Mouse (Mus musculus) cerebellum, postnatal 25 days (tissue): ENCODE measurements around the gene Il1b.

Experiments
- DNase-seq, 2 experiments: peaks; one replicate each; pipeline ENCODE4 v3.0.0; 2021; ENCODE audit warnings: mixed read lengths in 2 of 2

The Il1b gene

DNA sequence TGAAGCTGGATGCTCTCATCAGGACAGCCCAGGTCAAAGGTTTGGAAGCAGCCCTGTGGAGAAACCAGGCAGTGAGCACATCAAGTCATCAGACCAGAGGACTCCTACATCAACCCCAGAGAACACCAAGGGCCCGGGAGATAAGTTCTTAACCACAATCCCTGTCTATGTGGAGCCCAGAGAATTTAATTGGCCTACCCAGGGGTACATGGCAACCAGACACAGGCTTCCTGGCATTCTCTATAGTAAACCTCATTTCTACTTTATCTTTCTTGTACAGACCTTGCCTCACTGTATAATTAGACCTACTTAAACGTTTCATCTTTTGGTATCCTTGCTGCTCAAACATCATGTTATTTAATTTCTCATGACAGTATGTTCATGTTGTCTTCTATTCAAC, 2.8 kb downstream of the Il1b start:
- DNase-seq, result no peak

DNA sequence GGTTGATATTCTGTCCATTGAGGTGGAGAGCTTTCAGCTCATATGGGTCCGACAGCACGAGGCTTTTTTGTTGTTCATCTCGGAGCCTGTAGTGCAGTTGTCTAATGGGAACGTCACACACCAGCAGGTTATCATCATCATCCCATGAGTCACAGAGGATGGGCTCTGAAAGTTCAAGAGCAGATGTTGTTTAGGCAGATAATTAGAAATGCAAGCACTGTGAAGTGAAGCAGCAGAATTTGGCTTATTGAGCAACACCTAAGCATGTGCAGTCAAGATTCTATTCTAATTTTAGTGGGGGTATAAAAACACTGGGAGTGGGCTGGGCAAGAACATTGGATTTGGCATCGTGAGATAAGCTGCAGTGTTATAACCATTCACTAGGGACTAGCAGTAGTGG, 3.7 kb downstream of the Il1b start:
- DNase-seq, result no peak

GRCm38 (mm10) chr2:129360975-129361560, 9.9 kb downstream of the Il1b start:
- no peak for DNase-seq

DNA sequence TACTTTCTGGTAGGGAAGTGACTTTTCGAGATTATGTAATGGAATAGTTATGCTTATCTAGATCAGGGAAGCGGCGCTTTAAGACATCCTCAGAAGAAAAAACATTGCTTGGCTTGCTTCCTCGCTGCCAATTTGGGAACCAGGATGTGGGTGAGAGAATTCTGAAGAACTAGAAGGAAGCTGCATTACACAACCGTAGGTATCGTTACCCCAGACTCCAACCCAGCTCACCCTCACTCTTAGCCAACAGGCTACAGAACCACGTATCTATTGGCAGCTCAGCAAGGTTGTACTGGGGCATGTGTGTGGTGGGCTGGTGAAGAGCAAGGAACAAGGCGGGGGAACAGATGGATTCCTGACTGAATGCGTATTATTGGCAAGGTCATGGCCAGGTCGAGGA, 10.7 kb downstream of the Il1b start:
- no peak for DNase-seq

DNA sequence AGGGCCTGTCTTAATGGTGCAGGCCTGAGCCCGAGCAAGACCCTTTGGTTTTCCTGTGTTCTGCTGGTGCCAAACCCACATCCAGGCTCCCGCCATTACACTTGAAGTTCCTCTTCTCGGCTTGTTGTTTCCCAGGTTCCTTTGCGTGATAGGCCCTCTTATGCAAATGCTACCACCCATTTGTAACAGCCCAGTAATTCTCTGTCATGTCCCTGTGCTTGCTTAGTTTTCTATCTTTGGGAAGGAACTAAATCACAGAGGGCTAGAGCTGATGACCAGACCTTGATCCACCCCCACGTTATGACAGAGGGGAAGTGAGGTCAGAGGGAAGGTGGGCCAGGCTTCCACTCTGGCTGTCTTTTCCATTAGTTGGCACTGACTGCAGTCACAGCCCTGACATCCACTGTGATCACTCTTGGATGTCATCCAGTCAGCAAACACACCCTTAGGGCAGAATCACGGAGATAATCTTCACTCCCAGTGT, 32.8 kb downstream of the Il1b start:
- no peak for DNase-seq

DNA sequence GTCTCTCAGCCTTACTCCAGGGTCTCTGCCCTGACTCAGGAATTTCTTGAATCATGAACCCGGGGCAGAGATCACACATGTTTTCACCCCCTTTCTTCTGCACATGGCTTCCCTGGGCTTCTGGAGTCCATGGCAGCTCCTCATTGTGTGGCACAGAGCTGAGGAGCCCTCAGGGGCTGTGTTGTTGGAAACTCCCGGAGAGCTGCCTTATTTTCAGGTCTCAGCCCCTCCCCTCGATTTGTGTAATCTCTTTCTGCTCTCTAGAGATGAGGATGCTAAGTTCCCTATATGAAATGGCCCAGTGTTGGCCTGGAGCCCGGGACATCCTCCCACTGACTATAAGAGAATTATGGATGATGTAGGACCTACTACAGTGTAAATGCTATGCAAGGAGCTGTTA, 37.5 kb downstream of the Il1b start:
- DNase-seq, result no peak

- DNase-seq, result no peak
These were observed 40.4 kb downstream of the Il1b start for GRCm38 (mm10) chr2:129330540-129330939.

- no peak for DNase-seq
These were observed 40.9 kb downstream of the Il1b start for GRCm38 (mm10) chr2:129330024-129330423.

GRCm38 (mm10) chr2:129328238-129328637, 42.7 kb downstream of the Il1b start:
- DNase-seq, result no peak

DNA sequence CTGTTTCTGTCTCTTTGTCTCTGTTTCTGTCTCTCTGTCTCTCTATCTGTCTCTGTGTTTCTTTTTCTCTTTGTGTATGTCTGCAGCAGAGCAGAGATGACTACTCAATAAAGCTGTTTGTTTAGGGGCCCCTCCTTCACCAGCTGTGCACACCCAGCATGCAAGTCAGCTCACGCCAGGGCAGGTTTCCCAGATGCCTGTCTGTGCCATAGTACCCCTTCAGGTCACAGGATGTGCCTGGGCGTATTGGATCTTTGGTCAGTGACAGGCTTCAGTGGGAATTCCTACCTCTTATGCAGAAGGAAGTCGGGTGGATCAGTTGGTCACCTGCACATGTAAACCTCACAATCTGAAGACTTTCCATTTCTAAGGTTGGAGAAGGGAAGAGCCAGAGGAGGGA, 46.7 kb downstream of the Il1b start:
- DNase-seq, result no peak

- no peak for DNase-seq
These were observed 48.8 kb downstream of the Il1b start for GRCm38 (mm10) chr2:129322117-129322635.

GRCm38 (mm10) chr2:129320033-129320605, 50.8 kb downstream of the Il1b start:
- DNase-seq, result no peak

GRCm38 (mm10) chr2:129315831-129316230, 55.1 kb downstream of the Il1b start:
- DNase-seq, result no peak

DNA sequence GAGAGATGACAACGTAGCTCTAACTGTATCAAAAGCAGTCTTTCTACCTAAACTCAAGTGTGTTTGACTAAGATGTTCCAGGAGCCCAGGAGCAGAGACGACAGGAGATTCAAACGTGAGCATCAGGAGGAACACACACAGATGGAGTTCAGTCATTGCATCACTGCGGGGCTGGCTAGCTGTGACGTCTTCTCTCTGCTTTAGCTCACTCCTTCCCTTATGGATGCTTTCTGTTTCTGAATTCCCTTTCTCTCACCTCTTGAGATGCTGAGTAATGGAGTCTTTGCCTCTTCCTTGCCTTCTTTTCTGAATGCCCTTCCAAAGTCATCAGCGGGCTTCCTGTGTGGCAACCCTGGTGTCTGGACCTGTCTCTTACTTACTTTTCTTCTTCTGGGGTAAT, 56.1 kb downstream of the Il1b start:
- DNase-seq, result no peak
